Mouse (Mus musculus): Measurements from ENCODE around the gene Scn10a.

GRCm38 (mm10) chr9:119597332-119597731 is 121.8 kb downstream of the Scn10a start:
- TF ChIP-seq CTCF (IDR thresholded peaks at IDR 0.05; ENCODE audit: low read depth) (no peak), EP300 (IDR thresholded peaks at IDR 0.05; ENCODE audit: low read depth) (no peak)

Measured in heart, postnatal 0 days (tissue).